Mouse (Mus musculus): ENCODE data around the gene Dnajc3.

DNA sequence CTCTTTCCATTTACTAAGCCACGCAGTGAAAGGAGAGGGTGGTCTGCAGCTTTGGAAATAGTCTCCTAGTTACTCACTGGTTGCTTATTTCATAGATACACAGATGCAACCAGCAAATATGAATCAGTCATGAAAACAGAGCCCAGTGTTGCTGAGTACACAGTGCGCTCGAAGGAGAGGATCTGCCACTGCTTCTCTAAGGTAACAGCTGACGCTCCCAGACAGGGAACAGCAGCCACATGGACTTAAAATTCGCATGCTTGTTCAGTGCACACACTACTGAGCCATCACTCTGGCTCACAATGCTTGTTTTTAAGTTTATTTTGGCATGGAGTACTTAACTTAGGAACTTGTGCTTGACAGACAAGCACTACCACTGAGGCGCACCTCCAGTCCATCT, 34.5 kb downstream of the Dnajc3 start:
- TF ChIP-seq CTCF (IDR thresholded peaks at IDR 0.05; ENCODE audit: insufficient read depth, low read length) (no peak), POLR2A (IDR thresholded peaks at IDR 0.05; ENCODE audit: borderline replicate concordance, extremely low read depth, low read depth, low read length) (no peak)
